Comparison of ENCODE assay signal across 26 mouse cellular contexts in genomic region chr11:99036254-99036653, GRCm38 (mm10). TPM values are rescaled to one million over a fixed set of nuclear protein-coding genes. Genes with fewer than 3 reads are reported as not detected.
"Had no signal": no experiment of that assay in that cellular context is flagged by ENCODE, and none has a peak within 500 bp of the region (broad histone marks: within the 10 kb centered on the region; RNA-seq: fewer than 3 reads in every experiment).

No protein-coding gene starts in this region.

- H3K9me3 ChIP-seq: limb, embryonic 13.5 days; midbrain, embryonic 12.5 days; midbrain, embryonic 15.5 days; neural tube, embryonic 12.5 days; neural tube, embryonic 15.5 days; stomach, embryonic 15.5 days had no signal

- H3K9ac ChIP-seq: limb, embryonic 13.5 days; liver, embryonic 14.5 days; liver, postnatal 0 days; lung, embryonic 14.5 days; midbrain, embryonic 12.5 days; midbrain, embryonic 15.5 days; neural tube, embryonic 12.5 days; neural tube, embryonic 15.5 days; stomach, embryonic 15.5 days had no signal

- ATAC-seq: intestine, postnatal 0 days; liver, postnatal 0 days; lung, postnatal 0 days; midbrain, embryonic 15.5 days had no signal

- H3K27me3 ChIP-seq: limb, embryonic 13.5 days; midbrain, embryonic 15.5 days; neural tube, embryonic 15.5 days; stomach, embryonic 15.5 days had no signal

- H3K4me1 ChIP-seq: stomach, embryonic 15.5 days had no signal

- DNase-seq: kidney, adult 2 months; layer of hippocampus, adult 9-11 months; liver; liver, postnatal 0 days; lung, embryonic 14.5 days; retina, postnatal 1 day; right cerebral cortex, postnatal 25 days; spleen, adult 18-20 months; thymus, adult 2 months; thymus, postnatal 14 days; thymus, postnatal 4 days had no signal

- H3K36me3 ChIP-seq: limb, embryonic 13.5 days; midbrain, embryonic 12.5 days; midbrain, embryonic 15.5 days; neural tube, embryonic 12.5 days; neural tube, embryonic 15.5 days; stomach, embryonic 15.5 days had no signal

- H3K4me2 ChIP-seq: limb, embryonic 13.5 days; lung, embryonic 14.5 days; midbrain, embryonic 12.5 days; midbrain, embryonic 15.5 days; neural tube, embryonic 12.5 days; neural tube, embryonic 15.5 days; stomach, embryonic 15.5 days had no signal

- H3K27ac ChIP-seq: kidney, postnatal 0 days; layer of hippocampus, adult 2 months; left cerebral cortex, adult 2 months; limb, embryonic 13.5 days; liver, embryonic 14.5 days; macrophage; midbrain, embryonic 12.5 days; midbrain, embryonic 15.5 days; neural tube, embryonic 12.5 days; neural tube, embryonic 15.5 days; stomach, embryonic 15.5 days had no signal

- H3K4me3 ChIP-seq: layer of hippocampus, adult 2 months; left cerebral cortex, adult 2 months; limb, embryonic 13.5 days; midbrain, embryonic 12.5 days; midbrain, embryonic 15.5 days; neural tube, embryonic 12.5 days; neural tube, embryonic 15.5 days; stomach, embryonic 15.5 days had no signal

RNA-seq across cellular contexts. Expression of gene Tns4, which starts 52.9 kb away (rescaled TPM):
- total RNA-seq: layer of hippocampus, adult 2 months; layer of hippocampus, postnatal 25 days had no signal

RNA-seq across cellular contexts. Expression of gene Gjd3, which starts 53.4 kb away (rescaled TPM):
- polyA plus RNA-seq: kidney, embryonic 14.5 days; liver, embryonic 14.5 days; liver, postnatal 0 days; lung, embryonic 14.5 days; macrophage had no signal
